Mouse (Mus musculus) left cerebral cortex, adult 11 months (tissue): ENCODE data around the gene Ergic2.
A peak's percentile ranks its signal among the peaks of the same experiment; 100 is the strongest.

ENCODE experiments used
- DNase-seq: peaks from one replicate; pipeline ENCODE4 v3.0.0; 2022; ENCODE audit warnings: low spot score

Ergic2 gene

GRCm38 (mm10) chr6:148211897-148212680, at the start of gene Ergic2:
TSS of gene Ergic2 (minus strand) at chr6:148212374.
- peak; percentile 99 for DNase-seq

- no peak for DNase-seq
Observed at GRCm38 (mm10) chr6:148260729-148261101, 48.5 kb upstream of the Ergic2 start.

GRCm38 (mm10) chr6:148259979-148260728, 48.0 kb upstream of the Ergic2 start:
- DNase-seq, result no peak

- no peak for DNase-seq
Observed at GRCm38 (mm10) chr6:148259074-148259473, 46.9 kb upstream of the Ergic2 start.

- DNase-seq, result no peak
Observed at GRCm38 (mm10) chr6:148257805-148258204, 45.6 kb upstream of the Ergic2 start.

- peak; percentile 23 for DNase-seq
Observed at GRCm38 (mm10) chr6:148256109-148256508, 43.9 kb upstream of the Ergic2 start.

GRCm38 (mm10) chr6:148255395-148256053, 43.4 kb upstream of the Ergic2 start:
- no peak for DNase-seq

GRCm38 (mm10) chr6:148249221-148249620, 37.0 kb upstream of the Ergic2 start:
- DNase-seq, result no peak

- DNase-seq, result peak; percentile 37
Observed at GRCm38 (mm10) chr6:148248625-148249024, 36.5 kb upstream of the Ergic2 start.

- no peak for DNase-seq
Observed at GRCm38 (mm10) chr6:148246544-148246943, 34.4 kb upstream of the Ergic2 start.

GRCm38 (mm10) chr6:148244836-148245235, 32.7 kb upstream of the Ergic2 start:
- no peak for DNase-seq

GRCm38 (mm10) chr6:148242304-148242703, 30.1 kb upstream of the Ergic2 start:
- DNase-seq, result no peak

- no peak for DNase-seq
Observed at GRCm38 (mm10) chr6:148241685-148242084, 29.5 kb upstream of the Ergic2 start.

- DNase-seq, result no peak
Observed at GRCm38 (mm10) chr6:148239311-148239710, 27.1 kb upstream of the Ergic2 start.

- no peak for DNase-seq
Observed at GRCm38 (mm10) chr6:148237453-148237852, 25.3 kb upstream of the Ergic2 start.

GRCm38 (mm10) chr6:148234105-148234828, 22.1 kb upstream of the Ergic2 start:
- DNase-seq, result no peak

- DNase-seq, result no peak
Observed at GRCm38 (mm10) chr6:148227542-148227941, 15.4 kb upstream of the Ergic2 start.

- DNase-seq, result no peak
Observed at GRCm38 (mm10) chr6:148222686-148223085, 10.5 kb upstream of the Ergic2 start.

GRCm38 (mm10) chr6:148218235-148219076, 6.3 kb upstream of the Ergic2 start:
- DNase-seq, result no peak

GRCm38 (mm10) chr6:148216752-148217151, 4.6 kb upstream of the Ergic2 start:
- no peak for DNase-seq

- DNase-seq, result no peak
Observed at GRCm38 (mm10) chr6:148214765-148215164, 2.6 kb upstream of the Ergic2 start.
